Mouse (Mus musculus): ENCODE data around the gene Unkl. TPM values are rescaled to one million over a fixed set of nuclear protein-coding genes. Genes with fewer than 3 reads are reported as not detected.

The Unkl gene
- total and polyA plus RNA-seq, 2 experiments from 2014 or later = 17.3 to 34.1 TPM

GRCm38 (mm10) chr17:25165970-25166671, 22.1 kb upstream of the Unkl start:
- Histone ChIP-seq H3K9ac (replicated peaks; ENCODE audit: low read length, poor library complexity, severe bottlenecking) (no peak overlapping the region), H3K27me3 (ENCODE audit: insufficient read depth, low read length) (no peaks in the 10 kb centered on the region), H3K9me3 (ENCODE audit: low read length) (no peaks in the 10 kb centered on the region), H3K4me1 (ENCODE audit: insufficient read depth, low read length) (no peaks in the 10 kb centered on the region), H3K4me2 (ENCODE audit: low read depth, low read length, poor library complexity, severe bottlenecking) (no peak overlapping the region), H3K36me3 (ENCODE audit: insufficient read depth, low read length) (peaks cover 7% of the 10 kb centered on the region), H3K27ac (ENCODE audit: low read depth, low read length) (no peak overlapping the region), H3K4me3 (ENCODE audit: low read depth, low read length) (no peak overlapping the region)
- WGBS = 78% methylated on average over 6 of the region's 6 CpGs
- no peak for TF ChIP-seq CTCF (IDR thresholded peaks at IDR 0.05)
- no peak for DNase-seq (ENCODE audit: low spot score)
- no peak for ATAC-seq (ENCODE audit: low FRiP score)

DNA sequence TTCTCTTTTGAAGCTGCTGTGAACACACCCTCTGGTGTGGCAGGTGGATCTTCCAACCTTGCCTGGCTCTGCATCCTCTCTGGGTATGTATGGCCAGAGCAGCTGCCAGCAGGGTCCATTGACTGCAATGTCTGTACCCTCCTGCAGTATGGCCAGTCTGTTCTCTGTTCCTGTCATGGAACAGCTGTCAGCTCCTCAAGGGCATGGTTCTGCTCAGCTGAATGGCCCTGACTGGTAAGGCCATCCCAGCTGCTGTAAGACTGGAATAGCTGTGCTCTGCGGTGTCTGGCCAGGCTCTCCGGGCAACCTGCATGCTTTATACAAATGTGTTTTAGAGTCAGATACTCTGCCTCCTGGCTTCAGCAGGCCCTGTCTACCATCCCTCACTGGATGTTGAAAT, 18.5 kb upstream of the Unkl start:
- no peak for TF ChIP-seq CTCF (IDR thresholded peaks at IDR 0.05)
- Histone ChIP-seq H3K9ac (replicated peaks; ENCODE audit: low read length, poor library complexity, severe bottlenecking) (no peak overlapping the region), H3K36me3 (ENCODE audit: insufficient read depth, low read length) (no peaks in the 10 kb centered on the region), H3K27me3 (ENCODE audit: insufficient read depth, low read length) (no peaks in the 10 kb centered on the region), H3K4me3 (ENCODE audit: low read depth, low read length) (no peak overlapping the region), H3K27ac (ENCODE audit: low read depth, low read length) (no peak overlapping the region), H3K4me2 (ENCODE audit: low read depth, low read length, poor library complexity, severe bottlenecking) (no peak overlapping the region), H3K4me1 (ENCODE audit: insufficient read depth, low read length) (no peaks in the 10 kb centered on the region), H3K9me3 (ENCODE audit: low read length) (no peaks in the 10 kb centered on the region)
- 88% methylated on average over 2 of the region's 2 CpGs for WGBS
- DNase-seq (ENCODE audit: low spot score) (no peak), ATAC-seq (ENCODE audit: low FRiP score) (no peak)

DNA sequence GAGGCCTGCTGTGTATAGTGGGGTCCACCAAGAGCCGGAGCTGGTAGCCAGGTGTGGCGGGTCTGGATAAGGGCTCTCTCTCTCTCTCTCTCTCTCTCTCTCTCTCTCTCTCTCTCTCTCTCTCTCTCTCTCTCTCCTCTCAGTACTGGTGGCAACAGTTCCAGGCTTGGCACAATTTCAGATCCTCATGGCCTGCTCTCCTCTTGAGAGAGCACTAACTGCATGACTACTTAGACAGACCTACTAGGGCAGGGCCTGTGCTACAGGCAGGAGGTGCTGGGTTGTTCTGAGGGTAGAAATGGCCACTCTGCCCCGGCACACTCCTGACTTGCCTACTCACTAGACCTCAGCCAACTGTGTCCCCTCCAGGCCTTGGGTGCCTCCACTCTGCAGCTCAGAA, 15.6 kb upstream of the Unkl start:
- Histone ChIP-seq H3K27me3 (ENCODE audit: insufficient read depth, low read length) (no peaks in the 10 kb centered on the region; the same call in 1 of the 2 replicates), H3K4me1 (ENCODE audit: insufficient read depth, low read length) (no peaks in the 10 kb centered on the region), H3K4me2 (ENCODE audit: low read depth, low read length, poor library complexity, severe bottlenecking) (no peak overlapping the region), H3K27ac (ENCODE audit: low read depth, low read length) (no peak overlapping the region), H3K4me3 (ENCODE audit: low read depth, low read length) (no peak overlapping the region), H3K9ac (replicated peaks; ENCODE audit: low read length, poor library complexity, severe bottlenecking) (no peak overlapping the region), H3K9me3 (ENCODE audit: low read length) (no peaks in the 10 kb centered on the region), H3K36me3 (ENCODE audit: insufficient read depth, low read length) (no peaks in the 10 kb centered on the region)
- TF ChIP-seq CTCF (IDR thresholded peaks at IDR 0.05) = no peak
- ATAC-seq (ENCODE audit: low FRiP score) = no peak
- DNase-seq (ENCODE audit: low spot score) = no peak
- 94% methylated on average over 3 of the region's 3 CpGs for WGBS

- Histone ChIP-seq H3K4me1 (ENCODE audit: insufficient read depth, low read length) (no peaks in the 10 kb centered on the region), H3K9ac (replicated peaks; ENCODE audit: low read length, poor library complexity, severe bottlenecking) (no peak within 1 kb of the TSS), H3K27me3 (ENCODE audit: insufficient read depth, low read length) (no peaks in the 10 kb centered on the region; the same call in 1 of the 2 replicates), H3K27ac (ENCODE audit: low read depth, low read length) (no peak within 1 kb of the TSS), H3K9me3 (ENCODE audit: low read length) (no peaks in the 10 kb centered on the region), H3K4me3 (ENCODE audit: low read depth, low read length) (no peak within 1 kb of the TSS), H3K36me3 (ENCODE audit: insufficient read depth, low read length) (no peaks in the 10 kb centered on the region), H3K4me2 (ENCODE audit: low read depth, low read length, poor library complexity, severe bottlenecking) (no peak within 1 kb of the TSS)
- DNase-seq (ENCODE audit: low spot score) (no peak), ATAC-seq (ENCODE audit: low FRiP score) (no peak)
- TF ChIP-seq CTCF (IDR thresholded peaks at IDR 0.05) = no peak
- 70% methylated on average over 9 of the region's 9 CpGs for WGBS
Measured at GRCm38 (mm10) chr17:25175411-25175810, 12.8 kb upstream of the Unkl start, which contains the start of gene Gm38655. Gene Gm38655, minus strand, starts transcription at chr17:25175471.

DNA sequence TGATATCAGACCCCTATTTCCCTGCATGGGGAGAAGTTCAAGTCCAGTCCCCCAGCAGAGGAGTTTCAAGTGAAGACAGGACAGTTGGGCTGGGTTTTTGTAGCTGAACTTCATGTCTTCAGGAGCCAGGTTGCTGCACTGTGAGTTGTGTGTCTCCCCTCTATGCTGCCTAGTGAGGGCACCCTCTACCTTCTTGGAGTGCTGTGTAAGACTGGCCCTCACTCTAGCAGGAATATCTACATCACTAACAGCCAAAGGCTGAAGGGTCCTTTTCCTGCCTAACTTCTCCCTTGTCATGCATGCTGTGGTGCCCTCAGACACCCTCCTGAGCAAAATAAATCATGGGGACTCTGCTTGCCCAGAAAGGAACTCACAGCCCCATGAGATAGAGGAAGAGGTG, 5.0 kb upstream of the Unkl start:
- Histone ChIP-seq H3K9me3 (ENCODE audit: low read length) (no peaks in the 10 kb centered on the region), H3K4me3 (ENCODE audit: low read depth, low read length) (peak overlapping the region; percentile 85; the same call in 1 of the 2 replicates), H3K9ac (replicated peaks; ENCODE audit: low read length, poor library complexity, severe bottlenecking) (0 out of 2 replicates have a peak overlapping the region, but pooled peaks have one; percentile 75), H3K36me3 (ENCODE audit: insufficient read depth, low read length) (no peaks in the 10 kb centered on the region), H3K27ac (ENCODE audit: low read depth, low read length) (peak overlapping the region; percentile 99; the same call in 1 of the 2 replicates), H3K4me2 (ENCODE audit: low read depth, low read length, poor library complexity, severe bottlenecking) (peak overlapping the region; percentile 57), H3K27me3 (ENCODE audit: insufficient read depth, low read length) (no peaks in the 10 kb centered on the region), H3K4me1 (ENCODE audit: insufficient read depth, low read length) (peaks cover 5% of the 10 kb centered on the region; the same call in 1 of the 2 replicates)
- ATAC-seq (ENCODE audit: low FRiP score) (no peak), DNase-seq (ENCODE audit: low spot score) (peak; percentile 15)
- peak; percentile 34; the same call in 1 of the 2 replicates for TF ChIP-seq CTCF (IDR thresholded peaks at IDR 0.05)

DNA sequence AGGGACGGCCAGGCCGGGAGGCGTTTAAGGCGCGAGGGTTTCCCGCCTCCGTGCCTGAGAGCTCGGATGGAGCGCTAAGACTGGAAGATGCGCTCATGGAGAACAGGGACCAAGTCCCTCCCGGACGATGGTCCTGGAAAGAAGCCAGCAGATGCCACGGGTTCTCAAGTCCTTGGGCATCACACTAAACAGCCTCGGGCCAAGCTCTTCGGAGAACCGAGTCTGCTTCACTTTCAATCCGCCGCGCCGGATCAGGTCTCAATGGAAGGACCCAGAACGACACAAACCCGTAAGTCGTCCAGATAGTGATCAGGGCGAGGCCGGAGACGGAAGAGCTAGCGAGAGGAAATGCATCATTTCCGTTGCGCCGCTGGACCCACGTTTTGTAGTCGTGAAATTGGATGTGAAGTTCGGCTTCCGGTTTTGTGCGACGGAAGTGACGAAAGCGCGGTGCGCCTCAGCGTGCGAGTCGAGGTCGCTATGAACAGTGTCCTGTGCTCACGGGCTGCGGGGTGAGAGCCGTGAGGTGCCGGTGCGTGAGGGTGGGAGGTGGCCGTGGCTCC, 4.0 kb upstream of the Unkl start, which contains the start of gene BC003965:
Gene BC003965, plus strand, starts transcription at position 426 of the 563 bp plus-strand sequence.
- Histone ChIP-seq H3K4me3 (ENCODE audit: low read depth, low read length) (peak within 1 kb of the TSS; percentile 85), H3K9me3 (ENCODE audit: low read length) (no peaks in the 10 kb centered on the region), H3K4me2 (ENCODE audit: low read depth, low read length, poor library complexity, severe bottlenecking) (peak within 1 kb of the TSS; percentile 94), H3K4me1 (ENCODE audit: insufficient read depth, low read length) (peaks cover 5% of the 10 kb centered on the region), H3K27ac (ENCODE audit: low read depth, low read length) (peak within 1 kb of the TSS; percentile 99), H3K36me3 (ENCODE audit: insufficient read depth, low read length) (no peaks in the 10 kb centered on the region), H3K9ac (replicated peaks; ENCODE audit: low read length, poor library complexity, severe bottlenecking) (peak within 1 kb of the TSS; percentile 75), H3K27me3 (ENCODE audit: insufficient read depth, low read length) (no peaks in the 10 kb centered on the region)
- DNase-seq (ENCODE audit: low spot score) (peak; percentile 99), ATAC-seq (ENCODE audit: low FRiP score) (peak; percentile 87)
- WGBS = under 1% methylated on average over 50 of the region's 50 CpGs
- TF ChIP-seq CTCF (IDR thresholded peaks at IDR 0.05) = no peak
